Mouse (Mus musculus) small intestine, adult 2 months (tissue): ENCODE data around the gene Gpm6b.

Experiments
- CTCF ChIP-seq: fragments of 200-500 bp; IDR thresholded peaks from 2 replicates; pipeline ENCODE4 v1.5.1; 2012; ENCODE audit warnings: low read depth, mild to moderate bottlenecking, control low read depth, inconsistent platforms, low read length, moderate library complexity, mixed read lengths; ENCODE audit not compliant: insufficient replicate concordance, insufficient read length; ENCODE audit errors: extremely low read depth
- POLR2A ChIP-seq: fragments of 200-500 bp; IDR thresholded peaks from 2 replicates; pipeline ENCODE4 v1.6.1; 2012; ENCODE audit warnings: low read depth, mild to moderate bottlenecking, control low read depth, inconsistent platforms, low read length, moderate library complexity

DNA sequence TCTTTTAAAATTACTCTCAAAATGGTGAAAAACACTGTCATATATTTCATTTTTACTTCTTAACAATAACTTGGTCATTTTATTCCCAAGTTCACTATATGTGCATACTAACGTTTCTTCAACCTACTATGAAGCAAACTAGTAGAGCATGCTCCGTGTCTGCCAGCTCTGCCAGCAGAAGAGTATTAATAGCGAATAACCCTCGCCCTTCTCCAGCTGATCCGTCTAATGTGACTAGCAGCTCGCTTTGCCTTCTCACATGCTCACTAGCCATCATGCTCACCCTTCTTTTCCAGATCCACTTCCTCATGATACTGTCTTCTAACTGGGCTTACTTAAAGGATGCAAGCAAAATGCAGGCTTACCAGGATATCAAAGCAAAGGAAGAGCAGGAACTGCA is 147.9 kb downstream of the Gpm6b start:
- TF ChIP-seq CTCF (no peak), POLR2A (no peak)
